Mouse (Mus musculus): ENCODE measurements around the gene Nat8f2. TPM values are rescaled to one million over a fixed set of nuclear protein-coding genes. Genes with fewer than 3 reads are reported as not detected.
"Not testable (repeated sequence)": the region's sequence is repeated elsewhere in the genome, so short reads cannot be mapped to it uniquely, and the experiment has no call there.

Gene Nat8f2
- not detected in 2 replicates for polyA plus RNA-seq (2012; ENCODE audit: insufficient read depth, insufficient read length, missing spikeins)

DNA sequence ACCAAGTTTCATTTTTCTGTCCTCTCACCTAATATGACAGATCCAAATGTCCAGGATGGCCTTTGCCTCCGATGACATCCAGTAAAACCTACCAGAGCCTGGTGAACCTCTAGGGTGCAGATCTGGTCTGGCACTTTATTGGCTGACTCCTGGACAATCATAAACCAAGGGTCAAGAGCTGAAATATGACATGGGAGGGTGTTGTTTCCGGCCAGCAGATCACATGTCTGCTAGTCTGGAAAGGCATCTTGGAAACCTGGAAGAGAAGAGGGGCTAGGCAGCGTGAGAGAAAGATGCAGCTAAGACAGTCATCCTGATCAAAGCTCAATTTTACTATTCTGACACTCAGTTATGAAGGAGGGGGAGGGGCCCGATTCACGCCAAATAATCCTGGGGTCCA is at the start of gene Nat8f2:
Gene Nat8f2 (minus strand): TSS at position 153 of the 400 bp plus-strand sequence.
- not testable (repeated sequence) for H3K4me3 ChIP-seq (ENCODE audit: insufficient read depth, low read depth, low read length); H3K27ac ChIP-seq (replicated peaks; ENCODE audit: low read depth, low read length); H3K4me1 ChIP-seq (ENCODE audit: control insufficient read depth, insufficient read depth, insufficient read length, low read length)

DNA sequence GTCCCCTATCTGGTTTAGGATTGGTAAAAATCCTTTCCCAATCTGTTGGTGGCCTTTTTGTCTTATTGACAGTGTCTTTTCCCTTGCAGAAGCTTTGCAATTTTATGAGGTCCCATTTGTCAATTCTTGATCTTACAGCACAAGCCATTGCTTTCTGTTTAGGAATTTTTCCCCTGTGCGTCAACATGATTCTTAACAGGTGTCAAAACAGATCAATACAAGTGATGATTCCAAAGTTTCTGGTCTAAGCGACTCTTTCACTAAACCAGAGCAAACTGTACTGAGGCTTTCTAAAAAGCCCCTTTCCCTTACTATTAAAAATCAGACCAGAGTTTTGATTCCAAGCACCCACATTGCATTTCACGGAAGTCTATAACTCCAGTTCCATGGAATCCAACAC is 49.4 kb upstream of the Nat8f2 start:
- not testable (repeated sequence) for H3K27ac ChIP-seq (replicated peaks; ENCODE audit: low read depth, low read length); H3K4me3 ChIP-seq (ENCODE audit: insufficient read depth, low read depth, low read length); H3K4me1 ChIP-seq (ENCODE audit: control insufficient read depth, insufficient read depth, insufficient read length, low read length)

DNA sequence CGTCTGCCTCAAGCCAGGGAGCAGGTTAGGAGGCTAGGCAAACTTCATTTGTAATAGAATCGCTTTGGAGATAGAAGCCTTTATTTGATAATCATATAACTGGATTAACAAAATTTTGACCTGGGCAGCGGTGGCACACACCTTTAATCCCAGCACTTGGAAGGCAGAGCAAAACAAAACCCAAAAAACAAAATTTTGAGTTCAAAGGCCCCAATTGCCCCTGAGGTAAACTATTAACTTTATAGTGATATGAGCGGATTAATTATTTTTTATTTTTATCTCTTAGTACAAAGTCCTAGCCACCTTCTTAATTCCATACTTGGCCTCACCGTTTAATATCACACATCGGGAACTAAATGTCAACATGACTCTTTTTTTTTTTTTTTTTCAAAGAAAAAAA is 47.6 kb upstream of the Nat8f2 start:
- Histone ChIP-seq H3K4me1 (ENCODE audit: control insufficient read depth, insufficient read depth, insufficient read length, low read length) (no peaks in the 10 kb centered on the region), H3K4me3 (ENCODE audit: insufficient read depth, low read depth, low read length) (peak overlapping the region; percentile 96), H3K27ac (replicated peaks; ENCODE audit: low read depth, low read length) (peak overlapping the region; percentile 65; the same call in 1 of the 2 replicates)

DNA sequence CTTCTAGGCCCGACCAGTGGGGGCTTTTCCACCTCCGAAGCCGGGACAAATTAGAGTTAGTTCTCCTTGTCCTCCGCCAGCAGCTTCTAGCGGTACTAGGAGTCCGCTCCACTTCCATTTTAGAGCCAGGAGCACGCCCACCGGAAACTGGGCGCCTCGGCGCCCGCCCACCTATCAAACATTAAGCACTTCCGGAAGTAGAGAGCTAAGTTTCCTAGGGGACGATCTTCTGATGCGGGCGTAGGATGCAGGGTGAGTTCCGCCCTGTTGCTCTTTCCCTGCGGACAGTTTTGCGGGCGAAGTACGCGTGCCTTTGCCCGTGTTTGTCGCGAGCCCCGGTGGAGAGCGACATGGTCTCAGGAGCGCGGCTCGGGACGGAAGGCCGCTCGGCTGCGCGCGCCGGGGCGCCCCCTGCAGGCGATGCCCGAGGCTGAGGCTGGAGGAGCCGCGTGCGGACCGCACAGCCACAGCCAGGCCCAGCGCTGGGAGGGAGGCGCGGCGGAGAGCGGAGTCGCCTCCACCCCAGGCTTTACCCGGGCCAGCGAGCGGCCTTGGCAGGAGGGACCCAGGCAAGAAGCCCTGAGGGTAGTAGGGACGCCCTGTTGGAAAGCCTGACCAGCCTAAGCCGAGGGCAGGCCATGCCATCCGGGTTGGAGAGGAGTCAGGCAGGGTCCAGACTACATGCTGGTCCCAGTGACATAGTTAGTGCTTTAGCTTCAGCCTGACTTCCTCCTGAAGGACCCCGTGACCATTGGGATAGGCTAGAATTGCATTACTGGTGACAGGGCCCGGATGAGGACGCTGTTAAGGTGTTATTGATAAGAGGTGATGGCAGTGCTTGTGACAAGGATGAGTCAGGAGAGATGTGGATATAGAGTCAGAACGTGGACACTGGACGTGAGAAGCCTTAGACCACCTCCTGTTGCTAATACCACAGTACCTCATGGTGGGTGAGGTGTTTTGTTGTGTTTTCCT is 46.9 kb upstream of the Nat8f2 start, which contains the start of gene Nat8f1:
Gene Nat8f1 (minus strand): TSS at position 149 of the 975 bp plus-strand sequence.
- peak within 1 kb of the TSS; percentile 96 for H3K4me3 ChIP-seq (ENCODE audit: insufficient read depth, low read depth, low read length)
- H3K4me1 ChIP-seq (ENCODE audit: control insufficient read depth, insufficient read depth, insufficient read length, low read length), result not testable (repeated sequence)
- H3K27ac ChIP-seq (replicated peaks; ENCODE audit: low read depth, low read length), result peak within 1 kb of the TSS; percentile 85

DNA sequence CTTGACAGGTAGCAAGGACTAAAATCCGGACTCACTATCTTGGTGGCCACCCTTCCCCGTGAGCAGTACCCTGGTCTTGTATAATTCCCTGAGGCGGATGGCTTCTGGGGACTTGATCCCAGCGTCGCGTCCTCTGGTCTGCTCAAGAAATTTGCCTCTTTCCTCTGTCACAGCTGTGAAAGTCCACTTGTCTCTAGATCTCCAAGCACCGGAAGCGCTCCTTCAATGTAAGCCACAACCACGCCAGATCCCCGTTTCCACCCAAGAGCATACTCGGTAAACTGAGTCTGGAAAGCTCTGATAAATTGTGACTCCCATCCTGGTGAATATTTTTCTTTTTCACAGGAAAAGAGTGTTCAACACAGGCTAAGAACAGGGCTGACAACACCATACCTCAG is 46.2 kb upstream of the Nat8f2 start:
- H3K4me1 ChIP-seq (ENCODE audit: control insufficient read depth, insufficient read depth, insufficient read length, low read length), result no peaks in the 10 kb centered on the region
- H3K4me3 ChIP-seq (ENCODE audit: insufficient read depth, low read depth, low read length), result peak overlapping the region; percentile 96
- peak overlapping the region; percentile 71 for H3K27ac ChIP-seq (replicated peaks; ENCODE audit: low read depth, low read length)

DNA sequence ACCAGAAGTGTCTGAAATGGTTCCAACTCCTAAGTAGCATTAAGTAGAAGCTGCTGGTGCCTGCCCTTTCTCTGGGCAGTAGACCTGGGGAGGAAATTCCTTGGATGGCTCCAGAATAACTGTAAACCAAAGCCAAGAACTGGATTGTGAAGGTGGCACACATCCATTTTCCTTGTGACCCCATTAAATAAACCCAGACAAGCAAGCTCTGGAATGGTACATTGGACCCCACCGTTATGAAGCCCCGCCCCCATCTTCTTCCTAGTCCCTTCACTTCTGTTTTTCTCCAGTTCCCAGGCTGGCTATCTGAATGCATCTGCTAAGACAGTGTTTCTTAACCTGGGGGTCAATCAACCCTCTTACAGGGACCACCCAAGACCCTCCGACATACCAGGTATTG is 42.6 kb upstream of the Nat8f2 start, which contains the start of gene Tprkb:
Gene Tprkb (plus strand): TSS at position 279 of the 400 bp plus-strand sequence.
- Histone ChIP-seq H3K27ac (replicated peaks; ENCODE audit: low read depth, low read length) (no peak within 1 kb of the TSS), H3K4me1 (ENCODE audit: control insufficient read depth, insufficient read depth, insufficient read length, low read length) (no peaks in the 10 kb centered on the region), H3K4me3 (ENCODE audit: insufficient read depth, low read depth, low read length) (no peak within 1 kb of the TSS)

DNA sequence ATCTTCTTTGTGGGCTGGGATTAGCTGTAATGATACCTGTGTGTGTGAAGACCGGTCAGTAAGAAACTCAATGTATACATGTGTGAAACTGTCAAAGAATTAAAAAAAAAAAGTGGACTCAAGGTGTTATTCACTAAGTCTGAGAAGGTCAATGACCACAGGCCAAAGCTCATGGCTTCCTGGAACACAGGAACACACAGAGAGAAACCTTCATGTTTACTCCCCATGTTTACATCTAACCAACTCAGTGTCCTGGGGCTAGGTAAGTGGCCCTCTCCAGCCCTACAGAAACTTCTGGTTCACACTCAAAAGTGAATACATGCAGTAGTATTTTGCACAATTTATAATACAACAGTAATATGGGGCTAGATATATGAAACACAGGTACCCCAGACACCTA is 40.7 kb upstream of the Nat8f2 start:
- Histone ChIP-seq H3K4me1 (ENCODE audit: control insufficient read depth, insufficient read depth, insufficient read length, low read length) (no peaks in the 10 kb centered on the region), H3K4me3 (ENCODE audit: insufficient read depth, low read depth, low read length) (no peak overlapping the region), H3K27ac (replicated peaks; ENCODE audit: low read depth, low read length) (no peak overlapping the region)

DNA sequence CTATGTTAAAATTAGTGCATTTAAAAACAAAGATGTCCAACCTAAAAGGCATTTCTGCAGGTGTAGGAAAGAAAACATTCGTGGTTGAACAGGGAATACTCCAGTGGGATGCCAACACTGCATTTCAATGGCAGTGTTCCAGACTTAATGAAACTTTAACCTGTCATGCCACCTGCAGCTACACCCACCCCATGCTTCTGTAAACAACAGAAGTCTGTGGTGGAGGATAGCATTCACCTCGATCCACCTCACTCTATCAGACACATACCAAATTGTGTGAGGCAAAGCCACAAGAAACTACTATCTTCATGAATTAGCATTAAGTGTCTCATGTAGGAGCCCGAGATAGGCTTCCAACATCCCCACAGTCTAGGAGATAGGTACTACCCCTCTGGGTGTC is 39.4 kb upstream of the Nat8f2 start:
- no peaks in the 10 kb centered on the region for H3K4me1 ChIP-seq (ENCODE audit: control insufficient read depth, insufficient read depth, insufficient read length, low read length)
- no peak overlapping the region for H3K4me3 ChIP-seq (ENCODE audit: insufficient read depth, low read depth, low read length)
- no peak overlapping the region for H3K27ac ChIP-seq (replicated peaks; ENCODE audit: low read depth, low read length)

DNA sequence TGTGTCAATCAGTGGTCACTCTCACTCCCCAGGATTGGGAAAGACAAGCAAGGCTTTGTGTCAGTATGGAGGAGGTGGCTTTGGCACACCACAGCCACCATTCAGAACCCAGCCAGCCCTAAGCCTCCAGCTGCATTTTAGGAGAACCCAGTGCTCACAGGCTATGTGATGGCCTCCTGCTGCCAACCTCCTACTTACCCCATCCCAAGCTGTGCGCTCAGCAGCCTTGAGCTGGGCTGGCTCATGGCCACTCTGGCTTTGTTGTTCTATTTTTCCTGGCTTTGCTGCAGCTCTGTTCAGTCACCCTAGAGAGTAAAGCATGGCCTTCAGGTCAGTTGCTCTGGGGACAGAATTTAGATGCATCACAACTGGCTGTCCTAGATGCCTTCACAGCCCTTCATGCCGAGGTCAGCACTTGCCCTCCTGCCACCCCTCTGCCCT is 38.0 kb upstream of the Nat8f2 start:
- not testable (repeated sequence) for H3K27ac ChIP-seq (replicated peaks; ENCODE audit: low read depth, low read length)

DNA sequence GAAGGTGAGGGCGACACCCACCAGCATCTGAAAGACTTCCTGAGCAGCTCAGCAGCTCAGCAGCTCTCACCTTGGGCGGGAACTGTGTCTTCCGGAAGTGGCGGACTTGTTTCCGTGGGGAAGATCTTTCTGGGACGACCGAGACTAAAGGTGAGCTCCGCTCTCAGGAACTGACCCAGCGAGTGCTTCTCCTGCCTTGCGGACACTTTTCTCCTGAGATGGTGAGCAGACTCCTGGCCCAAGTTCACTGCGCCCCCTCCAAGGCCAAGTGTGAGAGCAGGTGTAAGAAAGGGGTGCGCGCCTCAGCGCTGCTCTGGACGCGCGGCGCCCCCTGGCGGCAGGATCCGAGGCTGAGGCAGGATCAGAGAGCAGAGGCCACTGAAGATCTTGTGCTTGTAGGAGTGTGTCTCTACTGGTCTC is 35.7 kb upstream of the Nat8f2 start, which contains the start of gene Nat8f4:
Gene Nat8f4 (minus strand): TSS at position 243 of the 420 bp plus-strand sequence.
- H3K4me3 ChIP-seq (ENCODE audit: insufficient read depth, low read depth, low read length), result peak within 1 kb of the TSS; percentile 56
- H3K27ac ChIP-seq (replicated peaks; ENCODE audit: low read depth, low read length); H3K4me1 ChIP-seq (ENCODE audit: control insufficient read depth, insufficient read depth, insufficient read length, low read length): not testable (repeated sequence)

More for the DNA sequence above, 38.0 kb upstream of the Nat8f2 start:
- not testable (repeated sequence) for H3K4me1 ChIP-seq (ENCODE audit: control insufficient read depth, insufficient read depth, insufficient read length, low read length); H3K4me3 ChIP-seq (ENCODE audit: insufficient read depth, low read depth, low read length)

DNA sequence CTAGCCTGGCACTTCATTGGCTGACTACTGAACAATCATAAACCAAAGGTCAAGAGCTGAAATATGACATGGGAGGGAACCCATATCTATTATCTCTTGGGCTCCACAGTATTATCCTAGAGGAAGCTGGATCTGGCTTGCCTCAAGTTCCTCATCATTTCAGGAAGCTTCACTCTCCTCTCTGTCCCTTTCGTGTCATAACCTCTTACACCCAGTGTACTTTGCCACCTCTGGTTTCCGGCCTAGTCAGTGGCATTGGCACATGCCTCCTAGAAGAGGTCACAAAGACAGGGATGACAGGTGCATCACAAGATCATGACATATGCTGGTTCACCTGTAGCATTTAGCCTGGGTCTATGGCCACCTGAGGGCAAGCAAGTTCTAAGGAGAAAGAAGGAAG is 33.3 kb upstream of the Nat8f2 start:
- H3K4me1 ChIP-seq (ENCODE audit: control insufficient read depth, insufficient read depth, insufficient read length, low read length), result no peaks in the 10 kb centered on the region
- no peak overlapping the region for H3K27ac ChIP-seq (replicated peaks; ENCODE audit: low read depth, low read length)
- H3K4me3 ChIP-seq (ENCODE audit: insufficient read depth, low read depth, low read length), result no peak overlapping the region

DNA sequence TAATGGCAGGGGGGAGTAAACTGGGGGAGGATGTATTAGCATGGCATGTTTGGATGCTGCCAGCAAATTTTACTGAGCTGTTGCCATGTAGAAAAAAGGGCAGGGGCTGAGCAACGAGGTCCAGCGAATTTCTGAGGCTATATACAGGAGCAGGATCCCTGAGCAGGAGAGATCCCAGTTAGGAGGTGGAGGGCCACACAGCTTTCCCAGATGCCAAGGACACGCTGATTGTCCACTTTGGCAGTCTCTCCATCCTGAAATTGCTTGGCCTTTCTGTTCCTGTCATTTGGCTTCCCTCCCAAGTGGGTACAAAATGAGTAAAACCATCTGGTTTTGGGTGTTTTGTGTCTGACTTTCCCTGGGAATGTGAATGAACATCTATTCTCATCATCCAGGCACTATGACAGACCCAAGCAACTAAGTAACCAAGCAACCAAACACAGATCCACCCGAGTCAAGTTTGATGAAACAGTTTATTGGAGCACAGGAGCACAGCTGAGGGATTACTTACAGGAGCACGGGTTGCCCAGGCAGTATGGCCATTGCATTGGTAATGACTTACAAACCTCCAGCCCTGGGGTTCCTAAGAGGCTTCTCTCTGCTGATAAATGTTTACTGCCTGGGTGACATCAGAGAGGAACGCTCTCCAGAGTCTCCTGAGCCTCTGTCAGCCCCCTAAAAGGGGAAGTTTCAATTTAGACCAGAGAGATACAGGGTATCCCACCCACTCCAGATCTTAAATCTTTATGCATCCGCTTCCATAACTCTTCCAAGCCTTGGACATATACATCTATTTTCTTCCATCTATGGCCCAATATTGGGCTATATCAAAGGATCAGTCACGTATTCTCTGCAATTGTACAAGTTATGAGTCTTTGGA is 29.9 kb upstream of the Nat8f2 start:
- H3K4me3 ChIP-seq (ENCODE audit: insufficient read depth, low read depth, low read length); H3K27ac ChIP-seq (replicated peaks; ENCODE audit: low read depth, low read length); H3K4me1 ChIP-seq (ENCODE audit: control insufficient read depth, insufficient read depth, insufficient read length, low read length): not testable (repeated sequence)

DNA sequence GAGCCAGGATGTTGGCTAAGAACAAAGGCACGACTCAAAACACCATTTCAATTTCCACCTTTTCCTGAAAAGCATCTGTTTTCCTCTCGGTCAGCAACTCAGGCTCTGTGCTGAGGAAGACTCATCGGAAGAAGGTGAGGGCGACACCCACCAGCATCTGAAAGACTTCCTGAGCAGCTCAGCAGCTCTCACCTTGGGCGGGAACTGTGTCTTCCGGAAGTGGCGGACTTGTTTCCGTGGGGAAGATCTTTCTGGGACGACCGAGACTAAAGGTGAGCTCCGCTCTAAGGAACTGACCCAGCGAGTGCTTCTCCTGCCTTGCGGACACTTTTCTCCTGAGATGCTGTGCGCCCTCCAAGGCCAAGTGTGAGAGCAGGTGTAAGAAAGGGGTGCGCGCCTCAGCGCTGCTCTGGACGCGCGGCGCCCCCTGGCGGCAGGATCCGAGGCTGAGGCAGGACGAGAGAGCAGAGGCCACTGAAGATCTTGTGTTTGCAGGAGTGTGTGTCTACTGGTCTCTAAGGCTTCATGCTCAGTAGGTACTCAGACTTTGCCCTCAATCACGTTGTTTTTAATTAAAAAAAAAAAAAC is 26.2 kb upstream of the Nat8f2 start:
- not testable (repeated sequence) for H3K27ac ChIP-seq (replicated peaks; ENCODE audit: low read depth, low read length); H3K4me3 ChIP-seq (ENCODE audit: insufficient read depth, low read depth, low read length); H3K4me1 ChIP-seq (ENCODE audit: control insufficient read depth, insufficient read depth, insufficient read length, low read length)

DNA sequence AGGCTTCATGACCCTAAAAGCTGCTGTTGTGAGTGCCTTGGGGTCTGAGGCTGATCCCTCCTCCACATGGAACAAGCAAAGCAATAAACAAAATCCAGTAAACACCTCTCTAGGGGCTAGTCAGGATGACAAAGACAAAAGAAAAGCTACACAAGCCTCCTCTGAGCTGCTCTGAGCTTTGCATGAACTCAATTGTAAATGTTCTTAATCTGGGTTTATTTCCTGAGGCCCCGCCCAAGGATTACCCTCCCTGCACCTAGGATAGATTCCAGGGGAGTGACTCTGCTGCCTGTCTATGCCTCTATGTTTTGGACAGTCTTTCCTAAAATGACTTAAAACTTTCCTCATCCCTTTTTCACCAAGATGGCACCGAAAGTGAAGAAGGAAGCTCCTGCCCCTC is 20.0 kb upstream of the Nat8f2 start:
- Histone ChIP-seq H3K27ac (replicated peaks; ENCODE audit: low read depth, low read length) (no peak overlapping the region), H3K4me1 (ENCODE audit: control insufficient read depth, insufficient read depth, insufficient read length, low read length) (no peaks in the 10 kb centered on the region), H3K4me3 (ENCODE audit: insufficient read depth, low read depth, low read length) (no peak overlapping the region)

DNA sequence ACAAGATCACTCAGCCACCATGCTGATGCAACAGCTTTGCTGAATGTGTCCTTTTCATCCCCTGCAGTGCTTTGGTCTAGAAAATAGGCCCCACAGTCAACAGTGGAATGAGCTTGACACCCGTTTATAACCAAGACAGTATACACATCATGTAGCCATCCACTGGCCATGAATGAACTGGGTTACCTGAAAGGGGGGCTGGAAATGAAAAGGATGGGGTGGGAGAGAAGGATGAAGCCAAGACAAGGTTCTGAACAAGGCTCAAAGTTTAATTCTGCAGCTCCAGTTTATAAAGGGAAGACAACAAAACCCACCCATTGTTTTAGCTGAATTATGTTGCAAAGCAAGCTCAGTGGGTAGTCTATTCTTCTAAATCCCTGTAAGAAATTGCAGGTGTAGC is 15.4 kb upstream of the Nat8f2 start:
- Histone ChIP-seq H3K27ac (replicated peaks; ENCODE audit: low read depth, low read length) (no peak overlapping the region), H3K4me3 (ENCODE audit: insufficient read depth, low read depth, low read length) (no peak overlapping the region), H3K4me1 (ENCODE audit: control insufficient read depth, insufficient read depth, insufficient read length, low read length) (no peaks in the 10 kb centered on the region)

Measured in brown adipose tissue, adult 24 weeks (tissue).